Mouse (Mus musculus) kidney, adult 2 months (tissue): ENCODE results near the gene Hus1. TPM values are rescaled to one million over a fixed set of nuclear protein-coding genes. Genes with fewer than 3 reads are reported as not detected.

Source experiments
- DNase-seq: peaks from one replicate; pipeline ENCODE4 v3.0.0; 2021
- H3K27ac ChIP-seq: fragments of 200-500 bp; 2 replicates; pipeline ENCODE4 v1.5.1; 2012; ENCODE audit warnings: low read depth, low read length, control low read depth, inconsistent platforms; ENCODE audit not compliant: insufficient read depth
- H3K27me3 ChIP-seq: fragments of 200-500 bp; replicated peaks from 2 replicates; pipeline ENCODE4 v1.6.1; 2012; ENCODE audit warnings: mild to moderate bottlenecking, moderate library complexity, low read length, inconsistent platforms; ENCODE audit not compliant: control insufficient read depth, insufficient read depth
- H3K36me3 ChIP-seq: fragments of 200-500 bp; 2 replicates; pipeline ENCODE4 v1.6.1; 2012; ENCODE audit warnings: mild to moderate bottlenecking, moderate library complexity, low read length, inconsistent platforms; ENCODE audit not compliant: control insufficient read depth, insufficient read depth
- H3K4me1 ChIP-seq: fragments of 200-500 bp; 2 replicates; pipeline ENCODE4 v1.6.1; 2011; ENCODE audit warnings: low read length; ENCODE audit not compliant: control insufficient read depth, insufficient read depth
- H3K4me3 ChIP-seq: fragments of 200-500 bp; 2 replicates; pipeline ENCODE4 v1.5.1; 2011; ENCODE audit warnings: mild to moderate bottlenecking, low read depth, low read length, control low read depth; ENCODE audit not compliant: insufficient read depth
- CTCF ChIP-seq: fragments of 200-500 bp; conservative IDR thresholded peaks from 2 replicates; pipeline ENCODE4 v1.5.1; 2011; ENCODE audit warnings: low read depth, mild to moderate bottlenecking, control low read depth, low read length, moderate library complexity, mixed read lengths; ENCODE audit not compliant: insufficient read depth, insufficient read length
- POLR2A ChIP-seq: fragments of 200-500 bp; IDR thresholded peaks from one replicate; pipeline ENCODE4 v1.6.1; 2011; ENCODE audit warnings: low read depth, low read length, control low read depth
- WGBS: fragments of 180-500 bp; shearing (Covaris S2); methylation state at CpG from one replicate; pipeline ENCODE4 v1.1.7; 2018; 5-methylcytosine and 5-hydroxymethylcytosine counted together
- polyA plus RNA-seq: library from polyadenylated mRNA; depleted of rRNA; stranded (reverse); fragments of >200 nt; gene quantifications from 2 replicates; pipeline ENCODE4 v1.2.3, GENCODE M21; 2012

The Hus1 gene
- polyA plus RNA-seq, 1 experiment: 14.1 TPM

GRCm38 (mm10) chr11:9020207-9020606 is 9.2 kb upstream of the Hus1 start:
- Histone ChIP-seq H3K27ac (no peak overlapping the region), H3K27me3 (no peaks in the 10 kb centered on the region), H3K4me1 (no peaks in the 10 kb centered on the region), H3K4me3 (no peak overlapping the region), H3K36me3 (no peaks in the 10 kb centered on the region)
- TF ChIP-seq POLR2A: no peak
- TF ChIP-seq CTCF: no peak
- 84% methylated on average over 5 of the region's 5 CpGs for WGBS
- DNase-seq: no peak

- no peak overlapping the region for H3K27ac ChIP-seq
- no peaks in the 10 kb centered on the region for H3K27me3 ChIP-seq
- TF ChIP-seq CTCF: no peak
- TF ChIP-seq POLR2A: no peak
- H3K4me3 ChIP-seq: no peak overlapping the region
- DNase-seq: no peak
- no peaks in the 10 kb centered on the region for H3K36me3 ChIP-seq
- WGBS: 81% methylated on average over 6 of the region's 6 CpGs
- H3K4me1 ChIP-seq: no peaks in the 10 kb centered on the region
Measured at GRCm38 (mm10) chr11:9018491-9019267, 7.7 kb upstream of the Hus1 start.

GRCm38 (mm10) chr11:9014740-9015139 is 3.7 kb upstream of the Hus1 start:
- no peak overlapping the region for H3K4me3 ChIP-seq
- 53% methylated on average over 3 of the region's 3 CpGs for WGBS
- DNase-seq: no peak
- no peaks in the 10 kb centered on the region for H3K36me3 ChIP-seq
- H3K27me3 ChIP-seq: no peaks in the 10 kb centered on the region
- TF ChIP-seq CTCF (no peak), POLR2A (no peak)
- no peak overlapping the region for H3K27ac ChIP-seq
- H3K4me1 ChIP-seq: no peaks in the 10 kb centered on the region; the same call in 1 of the 2 replicates

- Histone ChIP-seq H3K4me1 (no peaks in the 10 kb centered on the region; the same call in 1 of the 2 replicates), H3K4me3 (peak overlapping the region; percentile 89), H3K36me3 (no peaks in the 10 kb centered on the region), H3K27me3 (no peaks in the 10 kb centered on the region), H3K27ac (peak overlapping the region; percentile 48; the same call in 1 of the 2 replicates)
- TF ChIP-seq CTCF (no peak), POLR2A (no peak)
- no peak for DNase-seq
- 0% methylated on average over 3 of the region's 3 CpGs for WGBS
Measured at GRCm38 (mm10) chr11:9011348-9011747, 357 bp upstream of the Hus1 start.

- DNase-seq: peak; percentile 94
- H3K27ac ChIP-seq: peak overlapping the region; percentile 93
- TF ChIP-seq POLR2A (no peak), CTCF (no peak)
- WGBS: under 1% methylated on average over 7 of the region's 7 CpGs
- H3K27me3 ChIP-seq: no peaks in the 10 kb centered on the region
- H3K4me3 ChIP-seq: peak overlapping the region; percentile 89
- no peaks in the 10 kb centered on the region; the same call in 1 of the 2 replicates for H3K4me1 ChIP-seq
- no peaks in the 10 kb centered on the region for H3K36me3 ChIP-seq
Measured at GRCm38 (mm10) chr11:9010416-9010815, 575 bp downstream of the Hus1 start.

- H3K4me3 ChIP-seq: no peak overlapping the region
Measured at GRCm38 (mm10) chr11:9008761-9009160, 2.2 kb downstream of the Hus1 start.

GRCm38 (mm10) chr11:8988084-8988483 is 22.9 kb downstream of the Hus1 start:
- TF ChIP-seq CTCF (no peak), POLR2A (no peak)
- Histone ChIP-seq H3K4me1 (no peaks in the 10 kb centered on the region), H3K36me3 (peaks cover 2% of the 10 kb centered on the region; the same call in 1 of the 2 replicates), H3K27me3 (no peaks in the 10 kb centered on the region), H3K27ac (no peak overlapping the region), H3K4me3 (no peak overlapping the region)
- DNase-seq: no peak
- 79% methylated on average over 4 of the region's 4 CpGs for WGBS

More at GRCm38 (mm10) chr11:9008761-9009160, 2.2 kb downstream of the Hus1 start:
- WGBS: 70% methylated on average over 5 of the region's 5 CpGs
- TF ChIP-seq POLR2A: no peak
- TF ChIP-seq CTCF: no peak
- Histone ChIP-seq H3K27me3 (no peaks in the 10 kb centered on the region), H3K36me3 (no peaks in the 10 kb centered on the region; the same call in 1 of the 2 replicates), H3K27ac (no peak overlapping the region), H3K4me1 (no peaks in the 10 kb centered on the region; the same call in 1 of the 2 replicates)
- DNase-seq: peak; percentile 77
